Mouse (Mus musculus) spleen, adult 2 months (tissue): Measurements from ENCODE around the gene Tekt2.

Source experiments
- CTCF ChIP-seq: fragments of 200-500 bp; IDR thresholded peaks from 2 replicates; pipeline ENCODE4 v1.5.1; 2011; ENCODE audit warnings: mild to moderate bottlenecking, inconsistent platforms; ENCODE audit not compliant: insufficient read depth, insufficient read length, insufficient replicate concordance; ENCODE audit errors: extremely low read depth
- POLR2A ChIP-seq: fragments of 200-500 bp; IDR thresholded peaks from 2 replicates; pipeline ENCODE4 v1.6.1; 2011; ENCODE audit warnings: low read depth, low read length, inconsistent platforms

GRCm38 (mm10) chr4:126313202-126313601 lies 12.3 kb downstream of the Tekt2 start:
- TF ChIP-seq CTCF (no peak), POLR2A (no peak)
